Mouse (Mus musculus): ENCODE measurements around the gene Csnk1g2. TPM values are rescaled to one million over a fixed set of nuclear protein-coding genes. Genes with fewer than 3 reads are reported as not detected.
A peak's percentile ranks its signal among the peaks of the same experiment; 100 is the strongest.
"Not testable (repeated sequence)": the region's sequence is repeated elsewhere in the genome, so short reads cannot be mapped to it uniquely, and the experiment has no call there.

Gene Csnk1g2
- polyA plus RNA-seq, 1 experiment from 2014 or later, result 117 TPM

DNA sequence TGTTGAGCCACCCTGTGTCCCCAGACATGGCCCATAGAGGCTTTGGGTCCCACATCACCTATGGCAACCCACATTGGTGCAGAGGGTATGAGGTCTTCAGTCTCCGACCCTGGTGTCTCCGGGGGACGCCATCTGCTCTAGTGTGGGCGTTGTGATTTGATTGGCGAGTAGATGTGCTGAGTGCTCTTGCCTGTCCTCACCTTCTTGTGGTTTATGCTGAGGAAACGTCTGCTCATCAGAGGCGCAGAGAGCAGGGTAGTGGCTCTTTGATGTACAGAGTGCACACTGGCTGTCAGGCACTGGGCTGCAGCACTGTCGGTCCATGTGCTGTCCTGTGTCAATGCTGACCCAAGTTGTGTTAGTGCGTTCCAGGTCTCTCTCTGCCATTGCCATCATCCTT, 6.3 kb downstream of the Csnk1g2 start:
- Histone ChIP-seq H3K36me3 (ENCODE audit: control insufficient read depth, insufficient read depth, low read length) (peaks cover 5% of the 10 kb centered on the region; the same call in 1 of the 2 replicates), H3K4me3 (ENCODE audit: low read depth, low read length) (no peak overlapping the region), H3K27me3 (ENCODE audit: control insufficient read depth, insufficient read depth, low read length) (no peaks in the 10 kb centered on the region), H3K4me2 (ENCODE audit: low read depth) (no peak overlapping the region), H3K9ac (ENCODE audit: low read length) (no peak overlapping the region), H3K4me1 (ENCODE audit: control insufficient read depth, insufficient read depth, low read length) (peaks cover 10% of the 10 kb centered on the region), H3K9me3 (ENCODE audit: control insufficient read depth, low read length) (no peaks in the 10 kb centered on the region), H3K27ac (ENCODE audit: low read depth, low read length) (no peak overlapping the region)
- ATAC-seq (ENCODE audit: insufficient read depth, low FRiP score, low TSS enrichment) (no peak), DNase-seq (ENCODE audit: low spot score) (no peak)
- WGBS, result 87% methylated on average over 9 of the region's 9 CpGs

- Histone ChIP-seq H3K27me3 (ENCODE audit: control insufficient read depth, insufficient read depth, low read length) (no peaks in the 10 kb centered on the region), H3K9me3 (ENCODE audit: control insufficient read depth, low read length) (no peaks in the 10 kb centered on the region), H3K4me1 (ENCODE audit: control insufficient read depth, insufficient read depth, low read length) (no peaks in the 10 kb centered on the region), H3K4me2 (ENCODE audit: low read depth) (no peak overlapping the region), H3K27ac (ENCODE audit: low read depth, low read length) (no peak overlapping the region), H3K9ac (ENCODE audit: low read length) (no peak overlapping the region), H3K36me3 (ENCODE audit: control insufficient read depth, insufficient read depth, low read length) (peaks cover 40% of the 10 kb centered on the region), H3K4me3 (ENCODE audit: low read depth, low read length) (no peak overlapping the region)
- 86% methylated on average over 6 of the region's 6 CpGs for WGBS
- DNase-seq (ENCODE audit: low spot score) (no peak), ATAC-seq (ENCODE audit: insufficient read depth, low FRiP score, low TSS enrichment) (no peak)
Measured at GRCm38 (mm10) chr10:80635345-80635744, 12.7 kb downstream of the Csnk1g2 start.

DNA sequence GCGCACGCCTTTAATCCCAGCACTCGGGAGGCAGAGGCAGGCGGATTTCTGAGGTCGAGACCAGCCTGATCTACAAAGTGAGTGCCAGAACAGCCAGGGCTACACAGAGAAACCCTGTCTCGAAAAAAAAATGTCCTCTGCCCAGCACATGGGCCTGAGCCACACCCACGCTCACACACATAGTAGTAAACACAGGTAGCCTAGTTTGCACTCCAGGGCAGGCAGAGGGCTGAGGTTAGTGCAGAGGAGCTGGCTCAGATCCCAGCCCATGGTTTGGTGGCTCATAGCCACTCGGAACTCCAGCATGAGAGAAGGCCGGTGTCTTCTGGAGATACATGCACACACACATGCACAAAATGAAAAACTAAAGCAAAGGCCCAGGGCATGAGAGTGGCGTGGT, 24.3 kb downstream of the Csnk1g2 start:
- Histone ChIP-seq H3K4me3 (ENCODE audit: low read depth, low read length) (no peak overlapping the region), H3K36me3 (ENCODE audit: control insufficient read depth, insufficient read depth, low read length) (peaks cover 19% of the 10 kb centered on the region), H3K27ac (ENCODE audit: low read depth, low read length) (no peak overlapping the region), H3K9me3 (ENCODE audit: control insufficient read depth, low read length) (no peaks in the 10 kb centered on the region), H3K4me1 (ENCODE audit: control insufficient read depth, insufficient read depth, low read length) (0 out of 2 replicates have a peak, but pooled peaks cover 3% of the 10 kb centered on the region), H3K27me3 (ENCODE audit: control insufficient read depth, insufficient read depth, low read length) (no peaks in the 10 kb centered on the region), H3K4me2 (ENCODE audit: low read depth) (no peak overlapping the region), H3K9ac (ENCODE audit: low read length) (no peak overlapping the region)
- WGBS, result 97% methylated on average over 10 of the region's 10 CpGs
- DNase-seq (ENCODE audit: low spot score), result no peak
- ATAC-seq (ENCODE audit: insufficient read depth, low FRiP score, low TSS enrichment), result no peak

- H3K27me3 ChIP-seq (ENCODE audit: control insufficient read depth, insufficient read depth, low read length); H3K4me1 ChIP-seq (ENCODE audit: control insufficient read depth, insufficient read depth, low read length); ATAC-seq (ENCODE audit: insufficient read depth, low FRiP score, low TSS enrichment); H3K4me3 ChIP-seq (ENCODE audit: low read depth, low read length); H3K36me3 ChIP-seq (ENCODE audit: control insufficient read depth, insufficient read depth, low read length); DNase-seq (ENCODE audit: low spot score); H3K27ac ChIP-seq (ENCODE audit: low read depth, low read length); H3K4me2 ChIP-seq (ENCODE audit: low read depth); H3K9me3 ChIP-seq (ENCODE audit: control insufficient read depth, low read length); H3K9ac ChIP-seq (ENCODE audit: low read length): not testable (repeated sequence)
- WGBS, result 91% methylated on average over 6 of the region's 6 CpGs
Measured at GRCm38 (mm10) chr10:80649910-80650309, 27.3 kb downstream of the Csnk1g2 start.

- peaks cover 8% of the 10 kb centered on the region for H3K4me1 ChIP-seq (ENCODE audit: control insufficient read depth, insufficient read depth, low read length)
- H3K4me3 ChIP-seq (ENCODE audit: low read depth, low read length), result no peak overlapping the region
- WGBS, result 96% methylated on average over 10 of the region's 10 CpGs
- peaks cover 3% of the 10 kb centered on the region for H3K36me3 ChIP-seq (ENCODE audit: control insufficient read depth, insufficient read depth, low read length)
- no peaks in the 10 kb centered on the region for H3K27me3 ChIP-seq (ENCODE audit: control insufficient read depth, insufficient read depth, low read length)
- no peak for ATAC-seq (ENCODE audit: insufficient read depth, low FRiP score, low TSS enrichment)
- H3K27ac ChIP-seq (ENCODE audit: low read depth, low read length), result no peak overlapping the region
- H3K9ac ChIP-seq (ENCODE audit: low read length), result no peak overlapping the region
- no peak for DNase-seq (ENCODE audit: low spot score)
- H3K4me2 ChIP-seq (ENCODE audit: low read depth), result no peak overlapping the region
- no peaks in the 10 kb centered on the region for H3K9me3 ChIP-seq (ENCODE audit: control insufficient read depth, low read length)
Measured at GRCm38 (mm10) chr10:80650392-80650791, 27.8 kb downstream of the Csnk1g2 start.

DNA sequence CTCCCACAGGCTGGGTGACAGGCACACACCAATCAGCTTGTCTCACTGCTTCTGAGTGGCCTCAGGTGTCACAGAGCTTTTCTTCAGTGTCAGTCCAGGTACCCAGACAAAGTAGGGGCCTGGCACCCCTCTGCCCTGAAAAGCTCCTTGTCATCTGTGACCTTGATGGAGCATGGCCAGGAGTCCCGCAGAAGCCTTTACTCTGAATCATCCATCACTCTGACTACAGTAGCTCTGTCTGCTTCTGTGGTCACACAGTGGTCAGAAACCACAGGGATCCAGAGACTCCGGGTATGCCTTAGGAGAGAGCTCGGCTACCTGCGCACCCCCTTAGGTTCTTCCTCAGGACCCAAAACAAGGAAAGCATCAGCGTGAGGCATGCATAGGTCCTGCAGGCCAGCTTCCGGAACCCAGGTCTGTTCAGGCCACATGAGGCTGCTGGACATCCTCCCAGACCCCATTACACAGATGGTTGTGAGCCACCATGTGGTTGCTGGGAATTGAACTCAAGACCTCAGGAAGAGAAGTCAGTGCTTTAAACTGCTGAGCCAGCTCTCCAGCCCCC, 30.6 kb downstream of the Csnk1g2 start:
- 85% methylated on average over 6 of the region's 6 CpGs for WGBS
- Histone ChIP-seq H3K27ac (ENCODE audit: low read depth, low read length) (no peak overlapping the region), H3K4me1 (ENCODE audit: control insufficient read depth, insufficient read depth, low read length) (peaks cover 11% of the 10 kb centered on the region), H3K9ac (ENCODE audit: low read length) (no peak overlapping the region), H3K36me3 (ENCODE audit: control insufficient read depth, insufficient read depth, low read length) (no peaks in the 10 kb centered on the region), H3K27me3 (ENCODE audit: control insufficient read depth, insufficient read depth, low read length) (no peaks in the 10 kb centered on the region), H3K4me2 (ENCODE audit: low read depth) (no peak overlapping the region), H3K9me3 (ENCODE audit: control insufficient read depth, low read length) (no peaks in the 10 kb centered on the region), H3K4me3 (ENCODE audit: low read depth, low read length) (no peak overlapping the region)
- ATAC-seq (ENCODE audit: insufficient read depth, low FRiP score, low TSS enrichment) (no peak), DNase-seq (ENCODE audit: low spot score) (no peak)

GRCm38 (mm10) chr10:80654866-80655265, 32.2 kb downstream of the Csnk1g2 start:
- no peak overlapping the region for H3K4me3 ChIP-seq (ENCODE audit: low read depth, low read length)

GRCm38 (mm10) chr10:80655406-80656129, 32.9 kb downstream of the Csnk1g2 start:
- H3K9ac ChIP-seq (ENCODE audit: low read length), result peak overlapping the region; percentile 95
- H3K4me1 ChIP-seq (ENCODE audit: control insufficient read depth, insufficient read depth, low read length), result peaks cover 8% of the 10 kb centered on the region
- DNase-seq (ENCODE audit: low spot score) (no peak), ATAC-seq (ENCODE audit: insufficient read depth, low FRiP score, low TSS enrichment) (peak; percentile 48)
- no peaks in the 10 kb centered on the region for H3K27me3 ChIP-seq (ENCODE audit: control insufficient read depth, insufficient read depth, low read length)
- H3K4me2 ChIP-seq (ENCODE audit: low read depth), result peak overlapping the region; percentile 92
- H3K27ac ChIP-seq (ENCODE audit: low read depth, low read length), result 0 out of 2 replicates have a peak overlapping the region, but pooled peaks have one; percentile 58
- H3K4me3 ChIP-seq (ENCODE audit: low read depth, low read length), result peak overlapping the region; percentile 92
- WGBS, result 3% methylated on average over 12 of the region's 12 CpGs
- H3K36me3 ChIP-seq (ENCODE audit: control insufficient read depth, insufficient read depth, low read length), result no peaks in the 10 kb centered on the region
- H3K9me3 ChIP-seq (ENCODE audit: control insufficient read depth, low read length), result no peaks in the 10 kb centered on the region

More at GRCm38 (mm10) chr10:80654866-80655265, 32.2 kb downstream of the Csnk1g2 start:
- H3K27ac ChIP-seq (ENCODE audit: low read depth, low read length), result no peak overlapping the region
- H3K9ac ChIP-seq (ENCODE audit: low read length), result no peak overlapping the region
- H3K36me3 ChIP-seq (ENCODE audit: control insufficient read depth, insufficient read depth, low read length), result no peaks in the 10 kb centered on the region
- ATAC-seq (ENCODE audit: insufficient read depth, low FRiP score, low TSS enrichment), result no peak
- peaks cover 8% of the 10 kb centered on the region for H3K4me1 ChIP-seq (ENCODE audit: control insufficient read depth, insufficient read depth, low read length)
- no peaks in the 10 kb centered on the region for H3K9me3 ChIP-seq (ENCODE audit: control insufficient read depth, low read length)
- WGBS, result 87% methylated on average over 6 of the region's 6 CpGs
- peak overlapping the region; percentile 92 for H3K4me2 ChIP-seq (ENCODE audit: low read depth)
- DNase-seq (ENCODE audit: low spot score), result no peak
- no peaks in the 10 kb centered on the region for H3K27me3 ChIP-seq (ENCODE audit: control insufficient read depth, insufficient read depth, low read length)
